Mouse (Mus musculus) small intestine, adult 2 months (tissue): Measurements from ENCODE around the gene Slc35b2. TPM values are rescaled to one million over a fixed set of nuclear protein-coding genes. Genes with fewer than 3 reads are reported as not detected.

Source experiments
- H3K27ac ChIP-seq: fragments of 200-500 bp; 2 replicates; pipeline ENCODE4 v1.5.1; 2012; ENCODE audit warnings: low read depth, low read length, control low read depth, inconsistent platforms; ENCODE audit not compliant: insufficient read depth
- H3K27me3 ChIP-seq: fragments of 200-500 bp; 2 replicates; pipeline ENCODE4 v1.6.1; 2012; ENCODE audit warnings: mild to moderate bottlenecking, moderate library complexity, low read length, inconsistent platforms; ENCODE audit not compliant: control insufficient read depth, insufficient read depth
- H3K36me3 ChIP-seq: fragments of 200-500 bp; 2 replicates; pipeline ENCODE4 v1.6.1; 2012; ENCODE audit warnings: mild to moderate bottlenecking, low read length, control low read depth, inconsistent platforms; ENCODE audit not compliant: control insufficient read depth, insufficient read depth
- H3K4me1 ChIP-seq: fragments of 200-500 bp; 2 replicates; pipeline ENCODE4 v1.6.1; 2012; ENCODE audit warnings: low read length, inconsistent platforms, mixed read lengths; ENCODE audit not compliant: control insufficient read depth, insufficient read depth, insufficient read length
- H3K4me3 ChIP-seq: fragments of 200-500 bp; 2 replicates; pipeline ENCODE4 v1.5.1; 2012; ENCODE audit warnings: low read depth, mild to moderate bottlenecking, control low read depth, inconsistent platforms, low read length, moderate library complexity
- CTCF ChIP-seq: fragments of 200-500 bp; IDR thresholded peaks from 2 replicates; pipeline ENCODE4 v1.5.1; 2012; ENCODE audit warnings: low read depth, mild to moderate bottlenecking, control low read depth, inconsistent platforms, low read length, moderate library complexity, mixed read lengths; ENCODE audit not compliant: insufficient replicate concordance, insufficient read length; ENCODE audit errors: extremely low read depth
- POLR2A ChIP-seq: fragments of 200-500 bp; IDR thresholded peaks from 2 replicates; pipeline ENCODE4 v1.6.1; 2012; ENCODE audit warnings: low read depth, mild to moderate bottlenecking, control low read depth, inconsistent platforms, low read length, moderate library complexity
- WGBS: fragments of 180-500 bp; shearing (Covaris S2); methylation state at CpG from one replicate; pipeline ENCODE4 v1.1.7; 2018; 5-methylcytosine and 5-hydroxymethylcytosine counted together
- polyA plus RNA-seq: library from polyadenylated mRNA; depleted of rRNA; stranded (reverse); fragments of >200 nt; gene quantifications from 2 replicates; pipeline ENCODE4 v1.2.3, GENCODE M21; 2012

Gene Slc35b2
- polyA plus RNA-seq, 1 experiment: 98.2 TPM

- WGBS: 86% methylated on average over 7 of the region's 7 CpGs
- TF ChIP-seq POLR2A (no peak), CTCF (no peak)
- Histone ChIP-seq H3K4me3 (peak overlapping the region; percentile 61), H3K27me3 (no peaks in the 10 kb centered on the region; the same call in 1 of the 2 replicates), H3K36me3 (no peaks in the 10 kb centered on the region), H3K27ac (peak overlapping the region; percentile 61), H3K4me1 (peaks cover 7% of the 10 kb centered on the region)
These were observed 6.3 kb upstream of the Slc35b2 start for GRCm38 (mm10) chr17:45557246-45557824.

- 66% methylated on average over 16 of the region's 16 CpGs for WGBS
- no peaks in the 10 kb centered on the region; the same call in 1 of the 2 replicates for H3K27me3 ChIP-seq
- no peak for TF ChIP-seq CTCF
- TF ChIP-seq POLR2A: no peak
- no peaks in the 10 kb centered on the region for H3K36me3 ChIP-seq
- peak overlapping the region; percentile 61 for H3K4me3 ChIP-seq
- H3K4me1 ChIP-seq: peaks cover 7% of the 10 kb centered on the region
- H3K27ac ChIP-seq: peak overlapping the region; percentile 21; the same call in 1 of the 2 replicates
These were observed 5.4 kb upstream of the Slc35b2 start for GRCm38 (mm10) chr17:45557998-45558862.

GRCm38 (mm10) chr17:45559732-45560525, 3.7 kb upstream of the Slc35b2 start:
- 79% methylated on average over 15 of the region's 15 CpGs for WGBS
- H3K27me3 ChIP-seq: no peaks in the 10 kb centered on the region
- no peak overlapping the region for H3K27ac ChIP-seq
- H3K36me3 ChIP-seq: no peaks in the 10 kb centered on the region
- TF ChIP-seq CTCF: no peak
- TF ChIP-seq POLR2A: no peak
- H3K4me1 ChIP-seq: peaks cover 10% of the 10 kb centered on the region
- H3K4me3 ChIP-seq: no peak overlapping the region

- Histone ChIP-seq H3K4me1 (peaks cover 10% of the 10 kb centered on the region), H3K36me3 (peaks cover 21% of the 10 kb centered on the region), H3K27me3 (no peaks in the 10 kb centered on the region), H3K27ac (no peak overlapping the region; the same call in 1 of the 2 replicates), H3K4me3 (no peak overlapping the region)
- TF ChIP-seq CTCF (no peak), POLR2A (no peak)
- 72% methylated on average over 12 of the region's 12 CpGs for WGBS
These were observed 458 bp upstream of the Slc35b2 start for GRCm38 (mm10) chr17:45563216-45563615.

GRCm38 (mm10) chr17:45564531-45565084, 934 bp downstream of the Slc35b2 start:
- H3K27ac ChIP-seq: 0 out of 2 replicates have a peak overlapping the region, but pooled peaks have one; percentile 11
- no peaks in the 10 kb centered on the region for H3K27me3 ChIP-seq
- H3K4me3 ChIP-seq: peak overlapping the region; percentile 89
- H3K36me3 ChIP-seq: peaks cover 35% of the 10 kb centered on the region
- H3K4me1 ChIP-seq: peaks cover 7% of the 10 kb centered on the region; the same call in 1 of the 2 replicates
- WGBS: 7% methylated on average over 18 of the region's 18 CpGs
- TF ChIP-seq CTCF (no peak), POLR2A (no peak)

- no peak overlapping the region for H3K27ac ChIP-seq
- H3K4me1 ChIP-seq: peaks cover 7% of the 10 kb centered on the region; the same call in 1 of the 2 replicates
- peaks cover 39% of the 10 kb centered on the region for H3K36me3 ChIP-seq
- TF ChIP-seq CTCF: no peak
- peak overlapping the region; percentile 89 for H3K4me3 ChIP-seq
- 73% methylated on average over 11 of the region's 11 CpGs for WGBS
- no peaks in the 10 kb centered on the region for H3K27me3 ChIP-seq
These were observed 1.4 kb downstream of the Slc35b2 start for GRCm38 (mm10) chr17:45565103-45565502.
